Mouse (Mus musculus) E14TG2a.4 (cell line): ENCODE data around the gene Trpc1.

Experiments used
- H3K27me3 ChIP-seq: 2 replicates; pipeline ENCODE4 v1.6.1; 2014; ENCODE audit warnings: low read length, control low read depth; ENCODE audit not compliant: insufficient read depth
- H3K36me3 ChIP-seq: 2 replicates; pipeline ENCODE4 v1.6.1; 2014; ENCODE audit warnings: low read length, control low read depth; ENCODE audit not compliant: insufficient read depth
- H3K4me1 ChIP-seq: replicated peaks from 2 replicates; pipeline ENCODE4 v1.6.1; 2014; ENCODE audit warnings: low read depth, low read length, control low read depth
- H3K4me3 ChIP-seq: replicated peaks from 2 replicates; pipeline ENCODE4 v1.5.1; 2014; ENCODE audit warnings: mild to moderate bottlenecking, low read length
- H3K9me3 ChIP-seq: 2 replicates; pipeline ENCODE4 v1.6.1; 2014; ENCODE audit warnings: low read length, control low read depth
- CTCF ChIP-seq: conservative IDR thresholded peaks from 2 replicates; pipeline ENCODE4 v1.5.1; 2014; ENCODE audit warnings: low read length
- NANOG ChIP-seq: IDR thresholded peaks from 2 replicates; pipeline ENCODE4 v1.6.1; 2014; ENCODE audit warnings: borderline replicate concordance, low read length, mixed read lengths
- POU5F1 ChIP-seq: IDR thresholded peaks from 2 replicates; pipeline ENCODE4 v1.6.1; 2014; ENCODE audit warnings: low read length, borderline replicate concordance

Gene Trpc1

GRCm38 (mm10) chr9:95763218-95763617 lies 13.0 kb upstream of the Trpc1 start:
- Histone ChIP-seq H3K27me3 (no peaks in the 10 kb centered on the region), H3K4me1 (no peaks in the 10 kb centered on the region), H3K4me3 (no peak overlapping the region), H3K9me3 (no peaks in the 10 kb centered on the region), H3K36me3 (no peaks in the 10 kb centered on the region)
- TF ChIP-seq POU5F1 (no peak), CTCF (no peak), NANOG (no peak)

- Histone ChIP-seq H3K36me3 (no peaks in the 10 kb centered on the region), H3K4me3 (no peak overlapping the region), H3K9me3 (no peaks in the 10 kb centered on the region), H3K27me3 (no peaks in the 10 kb centered on the region), H3K4me1 (no peaks in the 10 kb centered on the region)
- TF ChIP-seq POU5F1 = no peak
- TF ChIP-seq NANOG = no peak
- TF ChIP-seq CTCF = no peak
These were observed 12.1 kb upstream of the Trpc1 start for GRCm38 (mm10) chr9:95762228-95762627.

GRCm38 (mm10) chr9:95761381-95761780 lies 11.2 kb upstream of the Trpc1 start:
- H3K27me3 ChIP-seq = no peaks in the 10 kb centered on the region
- TF ChIP-seq CTCF = no peak
- no peak for TF ChIP-seq POU5F1
- TF ChIP-seq NANOG = no peak

GRCm38 (mm10) chr9:95750746-95751145 lies 571 bp upstream of the Trpc1 start:
- Histone ChIP-seq H3K4me1 (peaks cover 6% of the 10 kb centered on the region), H3K9me3 (no peaks in the 10 kb centered on the region), H3K27me3 (peaks cover 33% of the 10 kb centered on the region), H3K36me3 (no peaks in the 10 kb centered on the region), H3K4me3 (no peak overlapping the region)
- TF ChIP-seq CTCF (no peak), NANOG (no peak), POU5F1 (no peak)

More at GRCm38 (mm10) chr9:95761381-95761780, 11.2 kb upstream of the Trpc1 start:
- Histone ChIP-seq H3K9me3 (no peaks in the 10 kb centered on the region), H3K36me3 (no peaks in the 10 kb centered on the region), H3K4me1 (no peaks in the 10 kb centered on the region), H3K4me3 (no peak overlapping the region)

GRCm38 (mm10) chr9:95749461-95749928 lies 680 bp downstream of the Trpc1 start:
- Histone ChIP-seq H3K4me1 (peaks cover 6% of the 10 kb centered on the region), H3K27me3 (peaks cover 34% of the 10 kb centered on the region), H3K4me3 (peak overlapping the region; percentile 93), H3K9me3 (no peaks in the 10 kb centered on the region), H3K36me3 (no peaks in the 10 kb centered on the region)
- TF ChIP-seq NANOG (no peak), CTCF (no peak), POU5F1 (no peak)

GRCm38 (mm10) chr9:95747298-95747697 lies 2.9 kb downstream of the Trpc1 start:
- TF ChIP-seq POU5F1 (no peak), NANOG (no peak), CTCF (no peak)
- H3K36me3 ChIP-seq = no peaks in the 10 kb centered on the region
- H3K4me3 ChIP-seq = no peak overlapping the region

GRCm38 (mm10) chr9:95744845-95745613 lies 5.1 kb downstream of the Trpc1 start:
- Histone ChIP-seq H3K9me3 (no peaks in the 10 kb centered on the region), H3K4me1 (peaks cover 6% of the 10 kb centered on the region), H3K36me3 (no peaks in the 10 kb centered on the region), H3K27me3 (peaks cover 22% of the 10 kb centered on the region), H3K4me3 (no peak overlapping the region)
- TF ChIP-seq CTCF (no peak), POU5F1 (no peak), NANOG (no peak)

More at GRCm38 (mm10) chr9:95747298-95747697, 2.9 kb downstream of the Trpc1 start:
- H3K27me3 ChIP-seq = peaks cover 34% of the 10 kb centered on the region
- H3K4me1 ChIP-seq = peaks cover 6% of the 10 kb centered on the region
- no peaks in the 10 kb centered on the region for H3K9me3 ChIP-seq

- Histone ChIP-seq H3K36me3 (no peaks in the 10 kb centered on the region), H3K9me3 (no peaks in the 10 kb centered on the region), H3K4me1 (no peaks in the 10 kb centered on the region), H3K27me3 (no peaks in the 10 kb centered on the region), H3K4me3 (no peak overlapping the region)
- TF ChIP-seq NANOG (no peak), POU5F1 (no peak), CTCF (no peak)
These were observed 13.9 kb downstream of the Trpc1 start for GRCm38 (mm10) chr9:95736238-95736637.

- no peaks in the 10 kb centered on the region for H3K27me3 ChIP-seq
- H3K4me3 ChIP-seq = no peak overlapping the region
- H3K4me1 ChIP-seq = no peaks in the 10 kb centered on the region
- TF ChIP-seq CTCF (no peak), POU5F1 (no peak), NANOG (no peak)
- no peaks in the 10 kb centered on the region for H3K36me3 ChIP-seq
- H3K9me3 ChIP-seq = no peaks in the 10 kb centered on the region
These were observed 37.6 kb downstream of the Trpc1 start for GRCm38 (mm10) chr9:95712574-95712973.
